Mouse (Mus musculus): ENCODE data around the gene Clrn2.

DNA sequence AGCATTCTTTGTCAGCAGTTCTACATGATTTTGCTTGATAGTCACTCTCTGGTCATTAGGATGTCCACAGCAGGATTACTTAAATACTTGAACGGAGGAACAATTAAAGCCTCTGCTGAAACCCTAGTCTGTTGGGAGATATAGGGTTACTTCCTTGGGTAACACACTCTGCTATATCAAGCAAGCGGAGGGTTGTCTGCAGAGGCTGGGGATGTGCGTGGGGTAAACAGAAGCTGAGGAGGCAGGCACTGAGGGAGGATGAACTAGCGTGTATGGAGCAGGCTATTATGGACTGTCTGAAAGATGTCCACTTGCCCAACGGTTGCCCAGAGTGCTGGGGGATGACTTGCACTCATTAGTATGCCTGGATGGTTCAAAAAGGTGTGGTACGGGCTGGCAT lies at the start of gene Clrn2:
- TF ChIP-seq POLR2A (IDR thresholded peaks at IDR 0.05; ENCODE audit: borderline replicate concordance, extremely low read depth, low read depth, low read length) (no peak), CTCF (IDR thresholded peaks at IDR 0.05; ENCODE audit: insufficient read depth, low read length) (no peak)
